Mouse (Mus musculus) hindbrain, embryonic 10.5 days (tissue): ENCODE results near the gene Chrng. TPM values are rescaled to one million over a fixed set of nuclear protein-coding genes. Genes with fewer than 3 reads are reported as not detected.

ENCODE experiments used
- DNase-seq: peaks from one replicate; pipeline ENCODE4 v3.0.0-alpha.2; 2017; ENCODE audit warnings: low spot score
- H3K27ac ChIP-seq: fragments of 300-500 bp; sonication (generic); 2 replicates; pipeline ENCODE4 v1.5.1; 2016; ENCODE audit warnings: mild to moderate bottlenecking, moderate library complexity
- H3K27me3 ChIP-seq: fragments of 300-500 bp; sonication (generic); 2 replicates; pipeline ENCODE4 v1.6.1; 2016; ENCODE audit warnings: mild to moderate bottlenecking; ENCODE audit not compliant: poor library complexity, insufficient read depth, severe bottlenecking
- H3K36me3 ChIP-seq: fragments of 300-500 bp; sonication (generic); 2 replicates; pipeline ENCODE4 v1.6.1; 2016; ENCODE audit warnings: mild to moderate bottlenecking, moderate library complexity
- H3K4me1 ChIP-seq: fragments of 300-500 bp; sonication (generic); replicated peaks from 2 replicates; pipeline ENCODE4 v1.6.1; 2016; ENCODE audit warnings: mild to moderate bottlenecking
- H3K4me3 ChIP-seq: fragments of 300-500 bp; sonication (generic); 2 replicates; pipeline ENCODE4 v1.5.1; 2016; ENCODE audit warnings: mild to moderate bottlenecking, moderate library complexity
- H3K9me3 ChIP-seq: fragments of 300-500 bp; sonication (generic); 2 replicates; pipeline ENCODE4 v1.6.1; 2016; ENCODE audit warnings: mild to moderate bottlenecking, moderate library complexity
- WGBS: fragments of 180-500 bp; shearing (Covaris S2); methylation state at CpG from one replicate; pipeline ENCODE4 v1.1.7; 2016; 5-methylcytosine and 5-hydroxymethylcytosine counted together
- polyA plus RNA-seq: library from polyadenylated mRNA; unstranded; fragments of >200 nt; fragmentation: Nextera tagmentation; extraction: Ambion mirVana; gene quantifications from 2 replicates; pipeline ENCODE4 v1.2.1, GENCODE M21; 2016

Chrng gene
- 0.37 and 1.3 TPM in 2 replicates for polyA plus RNA-seq

DNA sequence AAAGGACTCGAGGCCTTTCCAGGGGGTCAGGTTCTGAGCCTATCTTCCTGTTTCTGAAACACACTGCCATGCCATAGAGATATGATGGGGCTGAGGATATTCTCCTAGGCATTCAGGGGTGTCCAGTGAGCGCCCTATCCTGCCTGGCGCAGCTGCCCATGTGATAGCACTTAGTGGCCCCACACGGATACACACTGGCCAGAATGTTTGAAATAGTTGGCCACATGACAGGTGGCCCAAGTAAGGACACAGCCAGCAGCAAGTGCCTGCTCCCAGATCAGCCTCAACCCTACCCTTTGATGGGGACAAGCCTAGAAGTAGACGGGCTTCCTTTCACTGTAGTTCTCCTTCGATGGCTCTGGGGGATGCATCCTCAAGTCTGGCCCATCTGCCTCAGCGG is at the start of gene Chrng:
Gene Chrng (plus strand): TSS at position 193 of the 400 bp plus-strand sequence.
- Histone ChIP-seq H3K9me3 (no peaks in the 10 kb centered on the region), H3K4me1 (peaks cover 21% of the 10 kb centered on the region), H3K36me3 (no peaks in the 10 kb centered on the region), H3K27ac (peak within 1 kb of the TSS; percentile 45), H3K4me3 (no peak within 1 kb of the TSS), H3K27me3 (peaks cover 42% of the 10 kb centered on the region)
- DNase-seq: no peak
- 89% methylated on average over 7 of the region's 7 CpGs for WGBS

DNA sequence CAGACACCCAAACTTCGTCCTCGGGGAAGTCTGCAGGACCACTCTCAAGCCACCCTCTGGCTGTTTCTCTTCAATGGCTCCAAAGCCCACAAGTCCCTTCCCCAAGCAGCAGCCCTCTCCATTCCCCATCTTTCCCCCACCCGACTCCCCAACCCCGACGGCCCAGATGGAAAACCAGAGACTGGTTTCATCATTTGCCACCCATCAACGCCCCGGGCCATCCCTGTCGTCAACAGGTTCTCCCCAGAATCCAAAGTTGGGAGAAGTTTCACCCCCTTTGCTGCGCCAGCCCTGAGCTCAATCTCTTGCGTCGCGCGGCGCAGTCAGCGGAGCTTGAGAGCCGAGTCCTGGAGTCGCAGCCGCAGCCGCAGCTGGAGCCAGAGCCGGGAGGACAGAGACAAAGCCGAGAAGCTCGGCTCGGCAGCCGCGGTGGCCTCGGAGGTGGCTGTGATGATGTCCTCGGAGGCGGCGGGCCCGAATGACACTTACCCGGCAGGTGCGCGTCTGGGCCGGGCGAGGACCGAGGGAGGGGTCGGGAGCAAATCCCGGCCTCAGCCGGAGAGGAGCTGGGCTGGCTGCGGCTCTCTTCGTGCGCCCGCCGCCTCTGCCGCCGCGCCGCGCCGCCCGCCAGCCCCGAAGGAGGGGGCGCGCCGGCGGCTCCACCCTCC is 48.8 kb upstream of the Chrng start:
- DNase-seq: peak; percentile 65
- H3K36me3 ChIP-seq: no peaks in the 10 kb centered on the region
- H3K4me3 ChIP-seq: peak overlapping the region; percentile 56
- no peaks in the 10 kb centered on the region for H3K9me3 ChIP-seq
- WGBS: under 1% methylated on average over 56 of the region's 56 CpGs
- peaks cover 42% of the 10 kb centered on the region for H3K4me1 ChIP-seq
- H3K27me3 ChIP-seq: peaks cover 99% of the 10 kb centered on the region
- peak overlapping the region; percentile 77 for H3K27ac ChIP-seq

DNA sequence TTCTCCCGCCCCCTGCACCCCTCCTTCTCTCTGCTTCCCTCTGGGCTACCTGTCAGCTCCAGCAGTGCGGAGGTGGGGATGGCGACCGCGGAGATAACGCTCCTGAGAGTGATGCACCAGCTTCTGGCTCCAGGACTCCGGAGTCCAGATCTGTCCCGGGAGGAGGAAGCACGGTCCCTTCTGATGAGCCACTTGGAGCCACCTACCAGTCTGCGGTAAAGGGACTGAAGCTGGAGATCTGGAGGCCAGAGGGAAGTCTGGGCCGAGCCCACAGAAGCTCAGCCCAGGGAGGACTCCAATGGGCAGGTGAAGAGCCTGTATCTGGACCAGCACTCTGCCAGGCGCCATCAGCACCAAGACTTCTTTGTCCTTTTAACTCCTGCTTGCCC is 48.3 kb upstream of the Chrng start, which contains the start of gene Ecel1:
Gene Ecel1 (minus strand): TSS at position 323 of the 389 bp plus-strand sequence.
- Histone ChIP-seq H3K4me1 (peaks cover 42% of the 10 kb centered on the region), H3K4me3 (peak within 1 kb of the TSS; percentile 56), H3K27me3 (peaks cover 97% of the 10 kb centered on the region), H3K9me3 (no peaks in the 10 kb centered on the region), H3K27ac (peak within 1 kb of the TSS; percentile 77), H3K36me3 (no peaks in the 10 kb centered on the region)
- peak; percentile 23 for DNase-seq
- under 1% methylated on average over 12 of the region's 12 CpGs for WGBS

DNA sequence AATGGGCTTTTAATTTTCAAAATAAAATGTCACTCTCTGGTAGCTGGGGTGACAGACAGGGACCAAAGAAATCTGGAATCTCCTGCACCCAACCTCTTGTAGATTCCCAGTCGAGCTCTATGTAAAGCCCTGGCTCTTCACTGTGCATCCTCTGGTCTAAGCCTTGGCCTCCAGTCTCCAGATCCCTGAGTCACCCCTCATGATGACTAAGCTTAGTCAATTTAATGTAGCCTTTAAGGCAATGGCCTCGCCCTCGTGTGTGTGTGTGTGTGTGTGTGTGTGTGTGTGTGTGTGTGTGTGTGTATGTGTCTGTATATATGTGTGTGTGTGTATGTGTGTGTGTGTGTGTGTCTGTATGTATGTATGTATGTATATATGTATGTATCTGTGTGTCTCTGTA is 45.1 kb upstream of the Chrng start:
- no peak overlapping the region for H3K27ac ChIP-seq
- H3K27me3 ChIP-seq: peaks cover 79% of the 10 kb centered on the region
- peaks cover 34% of the 10 kb centered on the region for H3K4me1 ChIP-seq
- H3K9me3 ChIP-seq: no peaks in the 10 kb centered on the region
- no peak overlapping the region for H3K4me3 ChIP-seq
- no peaks in the 10 kb centered on the region for H3K36me3 ChIP-seq
- DNase-seq: no peak
- 79% methylated on average over 3 of the region's 3 CpGs for WGBS

DNA sequence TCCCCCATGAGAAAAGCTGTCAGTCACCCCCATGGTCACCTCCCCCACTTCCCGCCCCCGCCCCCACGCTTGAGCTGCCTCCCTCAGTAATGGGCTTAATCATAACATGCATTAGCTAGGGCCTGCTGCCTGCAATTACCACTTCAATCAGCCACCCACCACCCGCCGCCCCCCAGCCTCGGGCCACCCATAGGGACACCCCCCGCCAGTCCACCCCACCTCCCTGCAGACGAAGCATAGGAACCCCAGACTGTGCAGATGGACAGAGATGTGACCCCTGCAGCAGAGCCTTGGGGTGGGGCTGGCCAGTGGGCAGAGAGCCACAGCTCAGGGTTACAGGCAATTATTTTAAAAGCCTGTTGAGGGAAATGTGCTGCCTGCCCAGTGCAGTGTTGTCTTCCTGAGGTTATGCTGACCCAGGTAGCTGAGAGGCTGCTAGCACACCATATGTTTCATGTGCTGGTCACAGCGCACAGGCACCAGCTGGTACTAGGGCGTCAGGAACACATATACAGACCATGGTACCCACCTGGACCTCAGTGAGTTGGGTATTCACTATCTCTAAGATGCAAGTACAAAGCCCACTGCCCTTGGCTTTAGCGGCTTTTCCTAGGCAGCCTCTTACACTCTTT is 40.2 kb upstream of the Chrng start:
- no peak overlapping the region for H3K4me3 ChIP-seq
- H3K36me3 ChIP-seq: no peaks in the 10 kb centered on the region
- H3K27ac ChIP-seq: peak overlapping the region; percentile 35
- no peak for DNase-seq
- peaks cover 68% of the 10 kb centered on the region for H3K27me3 ChIP-seq
- peaks cover 13% of the 10 kb centered on the region for H3K4me1 ChIP-seq
- 36% methylated on average over 11 of the region's 11 CpGs for WGBS
- H3K9me3 ChIP-seq: no peaks in the 10 kb centered on the region

DNA sequence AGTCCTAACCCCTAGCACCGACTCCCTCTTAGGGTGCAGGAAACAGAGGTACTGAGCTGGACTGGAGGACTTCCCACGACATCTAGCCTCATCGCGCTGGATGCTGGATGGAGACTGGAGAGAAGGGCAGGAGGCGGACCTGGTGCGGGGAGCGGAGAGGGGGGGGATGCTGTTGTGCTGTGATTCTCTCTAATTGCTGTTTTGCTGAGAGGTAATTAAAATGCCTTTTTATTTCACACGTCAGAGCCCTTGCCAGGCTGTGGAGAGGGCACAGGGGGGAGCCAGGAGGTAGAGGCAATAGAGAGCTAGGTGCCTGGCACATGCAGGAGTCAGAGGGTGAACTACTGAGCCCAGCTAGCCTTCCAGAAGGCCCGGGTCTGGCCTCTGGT is 39.7 kb upstream of the Chrng start:
- Histone ChIP-seq H3K27me3 (peaks cover 69% of the 10 kb centered on the region), H3K36me3 (no peaks in the 10 kb centered on the region), H3K9me3 (no peaks in the 10 kb centered on the region), H3K4me1 (peaks cover 18% of the 10 kb centered on the region), H3K4me3 (no peak overlapping the region), H3K27ac (peak overlapping the region; percentile 35; the same call in 1 of the 2 replicates)
- 56% methylated on average over 9 of the region's 9 CpGs for WGBS
- no peak for DNase-seq

DNA sequence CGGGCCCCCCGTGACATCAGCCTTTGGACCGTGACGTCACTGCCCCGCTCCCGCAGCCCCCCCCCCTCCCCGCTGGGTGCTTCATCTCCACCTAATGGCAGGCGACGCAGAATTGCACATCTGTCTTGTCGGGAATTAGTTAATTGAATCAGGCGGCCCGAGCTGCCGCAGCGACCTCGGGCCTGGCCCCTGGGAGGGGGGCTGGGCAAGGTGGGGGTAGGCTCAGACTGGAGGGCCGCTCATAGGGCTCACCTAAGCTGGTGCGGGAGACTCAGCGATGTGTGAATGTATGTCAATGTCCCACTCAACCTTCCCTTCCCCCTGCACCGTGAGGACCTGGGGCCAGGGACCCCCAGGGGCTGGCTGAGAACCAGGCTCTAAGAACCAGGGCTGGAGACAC is 34.0 kb upstream of the Chrng start:
- WGBS: 14% methylated on average over 19 of the region's 19 CpGs
- peak overlapping the region; percentile 62 for H3K27ac ChIP-seq

DNA sequence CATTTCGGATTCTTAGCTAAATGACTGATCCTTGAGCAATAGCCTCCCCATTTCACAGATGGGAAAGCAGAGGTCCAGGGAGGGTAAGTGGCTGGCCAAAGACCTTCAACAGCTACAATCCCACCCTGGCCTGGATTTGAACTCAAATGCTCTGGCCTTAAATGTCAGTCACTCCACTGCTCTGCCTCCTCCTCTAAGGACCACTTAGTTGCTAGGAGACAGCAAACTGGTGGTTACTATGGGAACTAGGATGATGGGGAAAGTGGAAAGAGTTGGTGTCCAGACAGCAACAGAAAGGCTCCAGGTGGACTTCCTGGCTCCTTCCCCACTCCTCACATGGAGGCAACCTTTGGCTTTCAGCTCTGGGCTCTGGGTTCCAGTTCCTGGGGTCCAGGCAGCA is 33.1 kb upstream of the Chrng start:
- Histone ChIP-seq H3K4me1 (peaks cover 57% of the 10 kb centered on the region), H3K27me3 (peaks cover 81% of the 10 kb centered on the region), H3K27ac (no peak overlapping the region), H3K36me3 (no peaks in the 10 kb centered on the region), H3K9me3 (no peaks in the 10 kb centered on the region), H3K4me3 (no peak overlapping the region)
- 76% methylated on average over 1 of the region's 1 CpGs for WGBS
- DNase-seq: no peak

More for the DNA sequence above, 34.0 kb upstream of the Chrng start:
- Histone ChIP-seq H3K36me3 (no peaks in the 10 kb centered on the region), H3K9me3 (no peaks in the 10 kb centered on the region), H3K4me3 (peak overlapping the region; percentile 16; the same call in 1 of the 2 replicates), H3K4me1 (peaks cover 49% of the 10 kb centered on the region), H3K27me3 (peaks cover 85% of the 10 kb centered on the region)
- peak; percentile 19 for DNase-seq

DNA sequence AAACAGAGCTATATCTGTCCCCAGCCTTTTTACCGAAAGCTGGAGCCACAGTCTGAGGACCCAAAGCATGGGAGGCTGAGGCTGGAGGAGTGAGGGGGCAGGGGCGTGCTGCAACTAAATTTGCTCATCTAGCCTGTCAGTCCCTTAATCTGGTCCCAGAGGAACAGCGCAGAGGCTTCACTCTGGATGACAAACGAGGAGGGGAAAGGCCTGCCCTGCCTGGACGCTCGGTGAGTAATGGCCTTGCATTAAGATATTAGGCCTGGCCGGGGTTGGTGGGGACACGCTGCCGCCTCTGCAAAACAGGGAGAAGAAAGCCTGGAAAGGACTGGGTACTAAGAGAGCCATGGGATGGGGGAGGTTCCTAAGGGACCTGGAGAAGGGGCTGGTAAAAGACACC is 32.1 kb upstream of the Chrng start:
- no peak overlapping the region for H3K4me3 ChIP-seq
- DNase-seq: peak; percentile 15
- H3K27ac ChIP-seq: peak overlapping the region; percentile 66
- no peaks in the 10 kb centered on the region for H3K9me3 ChIP-seq
- H3K4me1 ChIP-seq: peaks cover 59% of the 10 kb centered on the region
- 49% methylated on average over 9 of the region's 9 CpGs for WGBS
- H3K36me3 ChIP-seq: no peaks in the 10 kb centered on the region
- H3K27me3 ChIP-seq: peaks cover 76% of the 10 kb centered on the region

DNA sequence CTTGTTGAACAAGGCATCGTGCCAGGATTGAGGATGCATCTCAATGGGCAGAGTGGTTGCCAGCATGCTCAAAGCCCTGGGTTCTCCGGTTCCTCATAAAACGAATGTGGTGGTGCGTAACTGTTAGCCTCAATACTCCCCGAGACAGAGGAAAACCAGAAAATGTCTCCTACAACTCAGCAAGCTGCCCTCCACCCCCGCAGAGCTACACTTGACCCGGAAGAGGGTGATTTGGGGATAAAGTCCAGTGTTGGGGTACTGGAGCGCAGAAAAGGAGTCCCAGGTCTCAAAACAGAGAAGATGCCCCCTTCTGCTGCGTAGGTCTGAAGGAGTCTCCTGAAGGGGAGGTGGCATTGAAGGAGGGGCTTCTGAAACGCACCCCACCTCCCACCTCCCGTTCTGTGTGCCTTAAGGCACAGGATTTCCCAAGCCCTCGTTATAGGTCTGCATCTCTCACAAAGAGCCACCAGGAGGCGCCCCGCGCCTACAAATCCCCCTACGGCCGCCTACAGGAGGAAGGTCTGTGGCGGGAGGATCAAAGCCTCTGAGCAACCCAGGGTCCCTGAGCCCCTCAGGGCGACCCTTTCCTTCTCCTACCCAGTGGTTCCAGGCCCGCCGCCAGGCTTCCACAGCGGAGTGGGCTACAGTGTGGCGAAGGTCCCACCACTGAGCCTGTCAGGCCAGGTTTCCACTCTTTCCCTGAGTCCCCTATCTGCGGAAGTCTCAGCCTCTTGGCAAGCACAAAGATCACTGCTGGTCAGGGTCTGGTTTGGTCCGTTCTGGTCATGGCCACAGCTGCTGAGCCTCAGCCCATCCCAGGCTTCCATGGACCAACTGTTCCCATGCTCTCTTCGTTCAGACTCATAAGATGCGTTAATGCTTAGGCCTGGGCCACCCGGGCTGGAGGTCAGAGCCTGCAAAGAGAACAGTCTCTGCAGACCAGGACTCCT is 30.2 kb upstream of the Chrng start:
- Histone ChIP-seq H3K27me3 (peaks cover 68% of the 10 kb centered on the region), H3K36me3 (no peaks in the 10 kb centered on the region), H3K27ac (peak overlapping the region; percentile 50; the same call in 1 of the 2 replicates), H3K4me1 (peaks cover 58% of the 10 kb centered on the region), H3K4me3 (0 out of 2 replicates have a peak overlapping the region, but pooled peaks have one; percentile 14), H3K9me3 (no peaks in the 10 kb centered on the region)
- DNase-seq: peak; percentile 82
- WGBS: 25% methylated on average over 28 of the region's 28 CpGs

DNA sequence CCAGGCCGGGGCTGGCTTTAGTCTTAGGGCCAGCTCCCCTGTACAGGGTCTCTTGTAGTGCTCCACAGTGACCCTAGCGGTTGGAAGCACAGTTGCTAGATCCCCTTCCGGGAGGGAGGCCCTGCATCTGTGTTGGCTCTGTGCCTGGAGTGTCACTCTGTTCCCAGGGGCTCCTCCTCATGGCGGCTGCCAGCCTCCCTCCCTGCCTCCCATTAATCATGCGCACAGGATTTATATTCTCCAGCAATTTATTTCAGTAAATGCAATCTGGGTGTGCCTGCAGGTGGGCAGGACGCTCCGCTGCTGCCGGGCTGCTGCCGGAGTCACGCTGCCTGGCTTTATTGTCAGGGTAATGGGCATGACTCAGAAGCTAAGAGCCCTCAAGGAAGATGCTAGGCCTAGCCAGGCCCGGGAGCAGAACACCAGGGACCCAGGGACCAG is 28.6 kb upstream of the Chrng start:
- H3K9me3 ChIP-seq: no peaks in the 10 kb centered on the region
- peak overlapping the region; percentile 18; the same call in 1 of the 2 replicates for H3K4me3 ChIP-seq
- peak overlapping the region; percentile 3; the same call in 1 of the 2 replicates for H3K27ac ChIP-seq
- H3K27me3 ChIP-seq: peaks cover 66% of the 10 kb centered on the region
- peaks cover 42% of the 10 kb centered on the region for H3K4me1 ChIP-seq
- WGBS: 18% methylated on average over 11 of the region's 11 CpGs
- DNase-seq: peak; percentile 69
- H3K36me3 ChIP-seq: no peaks in the 10 kb centered on the region

DNA sequence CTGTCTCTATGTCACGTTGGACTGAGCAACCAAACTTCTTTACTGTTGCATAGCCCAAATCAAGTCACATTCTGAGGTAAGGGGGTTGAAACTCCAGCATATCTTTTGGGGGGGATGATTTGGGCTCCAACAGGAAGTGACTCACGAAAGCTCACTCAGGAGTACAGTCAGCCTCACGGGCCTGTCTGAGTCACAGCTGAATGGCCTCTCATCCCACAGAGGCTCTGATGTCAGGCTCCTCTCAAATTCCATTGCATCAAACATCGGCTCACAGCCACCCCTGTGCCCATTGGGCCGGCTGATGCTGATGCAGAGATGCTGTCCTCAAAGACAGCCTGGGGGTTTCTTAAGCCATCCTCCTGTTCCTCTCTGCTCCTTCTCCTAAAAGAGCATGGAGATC is 23.6 kb upstream of the Chrng start:
- WGBS: 65% methylated on average over 5 of the region's 5 CpGs
- Histone ChIP-seq H3K36me3 (no peaks in the 10 kb centered on the region), H3K9me3 (no peaks in the 10 kb centered on the region), H3K27ac (no peak overlapping the region), H3K4me3 (no peak overlapping the region), H3K4me1 (peaks cover 32% of the 10 kb centered on the region), H3K27me3 (peaks cover 74% of the 10 kb centered on the region)
- no peak for DNase-seq
